ENCODE assay signal across 10 mouse cellular contexts in the genomic region with DNA sequence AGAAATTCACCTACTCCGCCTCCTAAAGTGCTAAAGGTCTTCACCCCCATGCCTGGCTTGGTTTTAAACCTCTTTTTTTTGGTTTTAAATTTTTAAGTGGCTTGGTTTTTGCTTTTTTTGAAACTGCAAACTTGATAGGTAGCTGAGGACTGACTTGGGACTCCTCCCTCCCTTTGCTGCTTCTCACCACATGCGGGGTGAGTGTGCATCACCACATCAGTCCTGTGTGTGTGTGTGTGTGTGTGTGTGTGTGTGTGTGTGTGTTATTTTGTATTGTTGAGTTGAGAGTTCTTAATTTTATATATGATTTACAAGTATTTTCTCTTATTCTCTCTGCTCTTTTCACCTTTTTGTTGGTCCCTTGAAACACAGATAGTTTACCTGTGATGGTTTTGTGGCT.
"Had no signal": no experiment of that assay in that cellular context is flagged by ENCODE, and none has a peak within 500 bp of the region (broad histone marks: within the 10 kb centered on the region; RNA-seq: fewer than 3 reads in every experiment).

No protein-coding gene starts in this region.

- H3K4me3 ChIP-seq: limb, embryonic 15.5 days; midbrain, embryonic 13.5 days; neural tube, embryonic 12.5 days had no signal

- H3K27ac ChIP-seq: limb, embryonic 15.5 days; midbrain, embryonic 13.5 days; neural tube, embryonic 12.5 days; stomach, postnatal 0 days had no signal

- DNase-seq: kidney, adult 18-20 months; kidney, postnatal 14 days; layer of hippocampus, adult 9-11 months; layer of hippocampus, postnatal 36 days; lung, adult 18-20 months; lung, postnatal 36 days had no signal
